Mouse (Mus musculus) E14TG2a.4 (cell line): ENCODE results near the gene Commd7.

Experiments
- H3K27me3 ChIP-seq: 2 replicates; pipeline ENCODE4 v1.6.1; 2014; ENCODE audit warnings: low read length, control low read depth; ENCODE audit not compliant: insufficient read depth
- H3K36me3 ChIP-seq: 2 replicates; pipeline ENCODE4 v1.6.1; 2014; ENCODE audit warnings: low read length, control low read depth; ENCODE audit not compliant: insufficient read depth
- H3K4me1 ChIP-seq: replicated peaks from 2 replicates; pipeline ENCODE4 v1.6.1; 2014; ENCODE audit warnings: low read depth, low read length, control low read depth
- H3K4me3 ChIP-seq: replicated peaks from 2 replicates; pipeline ENCODE4 v1.5.1; 2014; ENCODE audit warnings: mild to moderate bottlenecking, low read length
- H3K9me3 ChIP-seq: 2 replicates; pipeline ENCODE4 v1.6.1; 2014; ENCODE audit warnings: low read length, control low read depth
- CTCF ChIP-seq: conservative IDR thresholded peaks from 2 replicates; pipeline ENCODE4 v1.5.1; 2014; ENCODE audit warnings: low read length
- NANOG ChIP-seq: IDR thresholded peaks from 2 replicates; pipeline ENCODE4 v1.6.1; 2014; ENCODE audit warnings: borderline replicate concordance, low read length, mixed read lengths
- POU5F1 ChIP-seq: IDR thresholded peaks from 2 replicates; pipeline ENCODE4 v1.6.1; 2014; ENCODE audit warnings: low read length, borderline replicate concordance

The Commd7 gene

GRCm38 (mm10) chr2:153612594-153613281 lies 19.8 kb downstream of the Commd7 start:
- Histone ChIP-seq H3K4me1 (peaks cover 75% of the 10 kb centered on the region), H3K9me3 (no peaks in the 10 kb centered on the region), H3K4me3 (peak overlapping the region; percentile 13; the same call in 1 of the 2 replicates), H3K36me3 (peaks cover 6% of the 10 kb centered on the region; the same call in 1 of the 2 replicates), H3K27me3 (0 out of 2 replicates have a peak, but pooled peaks cover 6% of the 10 kb centered on the region)
- TF ChIP-seq CTCF: no peak
- no peak for TF ChIP-seq NANOG
- no peak for TF ChIP-seq POU5F1

DNA sequence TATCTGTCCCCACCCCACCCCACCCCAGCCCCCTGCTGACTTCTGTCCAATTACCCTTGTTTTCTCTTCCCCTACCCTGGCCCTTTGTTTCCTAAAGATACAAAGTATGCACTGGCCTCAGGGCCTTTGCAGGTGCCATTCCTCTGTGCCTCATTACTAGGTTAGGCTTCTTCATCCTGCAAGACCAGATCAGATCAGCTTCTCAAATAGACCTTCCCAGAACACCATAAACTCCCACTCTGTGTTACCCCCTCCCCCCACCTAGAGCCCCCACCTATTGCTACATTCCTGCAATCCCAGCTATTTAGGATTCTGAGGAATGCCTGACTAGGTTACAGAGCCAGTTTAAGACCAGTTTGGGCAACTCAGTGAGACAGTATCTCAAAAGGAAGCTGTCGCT lies 20.8 kb downstream of the Commd7 start:
- Histone ChIP-seq H3K9me3 (no peaks in the 10 kb centered on the region), H3K36me3 (0 out of 2 replicates have a peak, but pooled peaks cover 3% of the 10 kb centered on the region), H3K4me3 (no peak overlapping the region), H3K27me3 (0 out of 2 replicates have a peak, but pooled peaks cover 6% of the 10 kb centered on the region), H3K4me1 (peaks cover 85% of the 10 kb centered on the region)
- TF ChIP-seq POU5F1 (no peak), NANOG (no peak), CTCF (no peak)

DNA sequence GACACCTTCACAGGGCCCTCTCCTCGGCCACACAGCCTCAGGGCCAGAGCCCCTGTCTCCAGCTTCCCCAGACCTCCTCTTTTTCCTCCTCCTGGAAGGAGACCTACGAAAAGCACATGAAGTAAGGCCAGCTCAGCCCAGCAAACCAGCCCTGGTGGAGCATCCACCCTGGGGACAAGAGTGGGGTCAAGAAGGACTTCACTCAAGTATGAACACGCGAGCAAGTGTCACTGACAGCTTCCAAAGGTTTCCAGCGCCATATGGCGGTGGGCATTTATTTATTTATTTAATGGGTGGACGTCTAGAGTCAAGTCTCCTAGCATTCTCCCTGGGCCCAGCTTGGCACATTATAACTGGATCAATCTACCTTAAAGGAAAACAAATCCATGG lies 21.3 kb downstream of the Commd7 start:
- Histone ChIP-seq H3K4me3 (peak overlapping the region; percentile 62), H3K27me3 (0 out of 2 replicates have a peak, but pooled peaks cover 6% of the 10 kb centered on the region), H3K36me3 (0 out of 2 replicates have a peak, but pooled peaks cover 3% of the 10 kb centered on the region), H3K9me3 (no peaks in the 10 kb centered on the region), H3K4me1 (peaks cover 90% of the 10 kb centered on the region)
- TF ChIP-seq NANOG (no peak), POU5F1 (no peak), CTCF (no peak)

DNA sequence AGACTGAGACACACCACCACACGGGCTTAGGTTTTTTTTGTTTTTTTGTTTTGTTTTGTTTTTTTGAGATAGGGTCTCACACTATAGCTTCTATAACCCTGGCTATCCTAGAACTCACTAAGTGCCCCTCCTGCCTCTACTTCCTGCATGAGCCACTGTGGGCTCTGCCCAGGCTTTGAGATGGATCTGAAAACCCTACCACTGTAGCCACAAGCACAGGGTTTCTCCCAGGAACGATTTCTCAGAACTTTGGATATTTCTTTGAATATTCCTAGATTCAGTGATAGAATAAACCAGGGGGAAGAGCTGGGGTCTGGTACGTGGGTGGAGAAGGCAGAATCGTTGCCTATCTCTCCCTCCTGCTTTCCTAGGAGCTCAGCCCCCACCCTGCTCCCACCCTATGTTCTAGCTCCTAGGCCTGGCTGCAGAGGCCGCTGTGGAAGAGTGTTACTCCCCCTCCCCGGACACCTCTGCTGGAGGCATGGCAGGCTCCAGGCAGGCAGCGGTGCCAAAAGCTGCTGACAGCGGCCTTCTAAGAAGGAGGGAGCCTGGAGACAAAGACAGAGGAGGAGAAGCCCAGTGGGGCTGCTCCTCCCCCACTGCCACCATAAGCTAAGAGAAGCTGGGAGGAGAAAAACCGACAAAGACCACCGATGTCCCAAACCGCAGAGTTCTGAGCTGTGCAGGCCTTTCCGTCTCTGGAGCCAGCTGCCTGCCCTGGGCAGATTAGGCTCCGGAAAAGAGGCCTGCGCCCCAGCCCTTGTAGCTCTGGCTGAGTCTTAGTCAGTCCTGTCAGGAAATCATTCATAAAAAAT lies 21.9 kb downstream of the Commd7 start:
- TF ChIP-seq NANOG: no peak
- no peak for TF ChIP-seq POU5F1
- TF ChIP-seq CTCF: 0 out of 2 replicates have a peak, but pooled peaks have one; percentile 1
- Histone ChIP-seq H3K27me3 (0 out of 2 replicates have a peak, but pooled peaks cover 6% of the 10 kb centered on the region), H3K4me1 (peaks cover 94% of the 10 kb centered on the region)

GRCm38 (mm10) chr2:153609548-153609947 lies 23.0 kb downstream of the Commd7 start:
- H3K9me3 ChIP-seq: no peaks in the 10 kb centered on the region

More for the DNA sequence above, 21.9 kb downstream of the Commd7 start:
- 0 out of 2 replicates have a peak, but pooled peaks cover 3% of the 10 kb centered on the region for H3K36me3 ChIP-seq
- H3K4me3 ChIP-seq: peak overlapping the region; percentile 62
- H3K9me3 ChIP-seq: no peaks in the 10 kb centered on the region

GRCm38 (mm10) chr2:153609058-153609457 lies 23.5 kb downstream of the Commd7 start:
- Histone ChIP-seq H3K4me3 (no peak overlapping the region), H3K4me1 (peaks cover 84% of the 10 kb centered on the region), H3K36me3 (no peaks in the 10 kb centered on the region), H3K27me3 (no peaks in the 10 kb centered on the region), H3K9me3 (no peaks in the 10 kb centered on the region)
- no peak for TF ChIP-seq POU5F1
- TF ChIP-seq NANOG: no peak
- no peak for TF ChIP-seq CTCF

More at GRCm38 (mm10) chr2:153609548-153609947, 23.0 kb downstream of the Commd7 start:
- no peaks in the 10 kb centered on the region for H3K27me3 ChIP-seq
- peaks cover 84% of the 10 kb centered on the region for H3K4me1 ChIP-seq
- H3K36me3 ChIP-seq: no peaks in the 10 kb centered on the region
- H3K4me3 ChIP-seq: peak overlapping the region; percentile 30; the same call in 1 of the 2 replicates
- TF ChIP-seq CTCF: peak; percentile 90
- no peak for TF ChIP-seq POU5F1

DNA sequence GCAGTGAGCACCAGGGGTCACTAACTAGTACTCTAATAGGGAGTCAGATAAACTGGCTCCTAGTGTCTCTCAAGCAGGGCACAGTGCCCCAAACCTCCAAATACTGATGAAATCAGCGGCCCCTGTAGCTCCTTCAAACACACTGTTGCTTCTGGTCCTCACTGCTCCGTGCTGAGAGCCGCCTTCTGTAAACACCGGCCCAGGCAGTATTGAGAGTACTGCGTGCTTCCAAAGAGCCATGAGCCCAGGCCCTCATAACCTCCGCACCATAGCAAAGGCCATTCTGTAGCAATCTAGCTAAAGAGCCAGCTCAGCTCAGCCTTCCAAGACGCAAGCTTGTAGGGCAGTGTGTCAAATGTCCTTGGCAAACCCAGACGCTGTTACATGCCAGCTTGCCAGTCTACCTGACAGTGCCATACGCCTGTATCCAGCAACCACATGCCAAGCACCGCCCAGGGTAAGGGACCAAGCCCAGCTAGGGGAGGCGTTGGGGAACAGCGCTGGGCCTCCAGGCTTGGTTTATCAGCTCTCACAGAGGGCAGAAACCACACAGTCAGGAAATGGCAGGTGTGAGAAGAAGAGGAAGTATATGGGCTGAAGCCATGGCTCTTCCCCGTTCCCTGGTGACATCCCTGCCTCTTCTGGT lies 24.6 kb downstream of the Commd7 start:
- Histone ChIP-seq H3K4me3 (peak overlapping the region; percentile 59), H3K9me3 (no peaks in the 10 kb centered on the region)
- TF ChIP-seq POU5F1 (no peak), CTCF (no peak), NANOG (no peak)

GRCm38 (mm10) chr2:153606421-153606820 lies 26.2 kb downstream of the Commd7 start:
- H3K4me1 ChIP-seq: peaks cover 75% of the 10 kb centered on the region
- TF ChIP-seq NANOG (no peak), CTCF (peak; percentile 47)
- no peaks in the 10 kb centered on the region for H3K27me3 ChIP-seq
- no peaks in the 10 kb centered on the region for H3K36me3 ChIP-seq
- H3K9me3 ChIP-seq: peaks cover 3% of the 10 kb centered on the region; the same call in 1 of the 2 replicates
- no peak overlapping the region for H3K4me3 ChIP-seq

More for the DNA sequence above, 24.6 kb downstream of the Commd7 start:
- Histone ChIP-seq H3K27me3 (no peaks in the 10 kb centered on the region), H3K36me3 (no peaks in the 10 kb centered on the region), H3K4me1 (peaks cover 84% of the 10 kb centered on the region)
